Mouse (Mus musculus): ENCODE measurements around the gene Vezf1. TPM values are rescaled to one million over a fixed set of nuclear protein-coding genes. Genes with fewer than 3 reads are reported as not detected.
A peak's percentile ranks its signal among the peaks of the same experiment; 100 is the strongest.
"Not testable (repeated sequence)": the region's sequence is repeated elsewhere in the genome, so short reads cannot be mapped to it uniquely, and the experiment has no call there.

Gene Vezf1
- total RNA-seq (2022), result 10 to 100 TPM; 42.1 to 71.0 (median 59.4) TPM

DNA sequence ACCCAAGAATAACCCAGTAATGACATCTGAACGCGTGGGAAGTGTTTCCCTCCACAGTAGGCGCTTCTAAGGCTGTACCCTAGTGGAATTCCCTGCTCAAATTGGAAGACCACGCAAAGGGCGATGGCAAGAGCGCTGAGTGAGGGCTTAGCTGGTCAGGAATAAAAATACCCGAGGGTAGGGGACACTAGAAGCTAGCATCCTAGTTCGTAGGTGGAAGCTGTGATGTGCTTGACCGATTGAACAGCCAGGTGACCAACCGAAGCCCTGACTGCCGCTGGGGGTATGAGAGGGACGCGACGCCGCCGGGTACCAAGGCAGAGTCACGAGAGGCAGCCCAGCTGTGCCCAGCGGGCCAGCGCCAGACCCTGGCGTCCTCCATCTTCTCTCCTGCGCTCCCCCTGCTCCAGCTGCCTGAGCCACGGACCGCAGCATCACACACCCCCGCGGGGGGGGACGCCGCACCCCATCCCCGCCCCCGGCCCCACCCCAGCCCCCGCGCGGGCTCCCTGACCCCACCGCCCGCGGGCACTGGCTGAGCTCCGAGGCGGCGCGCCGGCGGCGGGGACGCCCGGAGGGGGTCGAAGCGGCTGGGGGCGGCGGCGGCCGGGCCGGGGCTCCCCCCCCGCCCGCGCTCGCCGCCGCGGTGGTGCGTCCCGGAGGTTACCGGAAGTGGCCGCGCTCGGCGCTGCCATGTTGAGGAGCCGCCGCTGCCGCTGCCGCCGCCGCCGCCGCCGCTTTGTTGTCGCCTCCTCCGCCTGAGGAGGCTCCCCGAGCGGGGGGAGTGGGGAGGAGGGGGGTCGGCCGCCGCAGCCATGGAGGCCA is at the start of gene Vezf1:
Vezf1 (plus strand) TSS at position 694 of the 825 bp plus-strand sequence.
- DNase-seq, result peak; percentile 61

DNA sequence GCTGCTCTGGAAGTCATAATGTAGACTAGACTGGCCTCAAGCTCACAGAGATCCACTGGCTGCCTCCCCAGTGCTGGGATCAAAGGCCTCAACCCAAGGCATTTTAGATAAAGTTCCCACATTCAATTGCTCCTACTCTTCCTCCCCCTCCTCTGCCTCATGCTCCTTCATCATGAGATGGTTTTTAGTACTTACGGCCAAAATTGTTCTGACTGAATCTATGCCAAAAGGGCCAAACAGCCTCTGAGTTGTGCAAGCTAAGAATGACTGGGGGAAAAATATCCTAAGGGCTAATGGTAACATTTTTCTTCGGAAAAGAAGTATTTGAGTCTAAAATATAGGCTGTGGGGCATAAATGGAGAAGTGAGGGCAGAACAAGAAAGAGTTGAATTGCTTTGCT is 44.1 kb upstream of the Vezf1 start:
- DNase-seq, result no peak

DNA sequence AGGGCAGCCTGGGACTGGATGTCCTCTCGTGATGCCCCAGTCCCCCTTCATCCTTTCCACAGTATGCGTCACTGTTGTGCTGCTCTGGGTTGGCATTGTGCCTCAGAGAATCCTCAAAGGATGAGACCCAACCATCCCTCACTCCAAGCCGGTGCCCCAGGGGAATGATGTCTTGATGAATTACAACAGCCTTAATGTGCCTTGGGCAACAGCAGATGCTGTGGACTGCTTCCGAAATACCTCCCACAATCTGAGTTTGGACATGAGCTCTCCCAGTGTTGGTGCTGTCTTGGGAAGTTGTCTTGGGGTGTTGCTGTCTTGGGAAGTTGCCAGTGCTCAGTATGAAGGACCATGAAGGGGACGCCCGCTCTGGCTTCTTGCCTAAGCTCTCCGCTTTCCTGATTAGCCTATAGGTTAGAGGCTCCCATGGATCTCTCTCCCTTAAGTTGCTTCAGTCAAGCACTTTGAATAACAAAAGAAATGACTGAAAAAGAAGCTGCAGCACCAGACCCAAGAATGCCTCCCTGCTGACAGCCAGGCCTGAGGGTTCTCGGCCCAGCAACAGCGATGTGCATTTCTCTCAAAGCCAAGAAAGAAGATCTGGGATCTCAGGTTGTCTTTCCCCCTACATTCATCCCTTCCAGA is 40.6 kb upstream of the Vezf1 start:
- DNase-seq, result no peak

DNA sequence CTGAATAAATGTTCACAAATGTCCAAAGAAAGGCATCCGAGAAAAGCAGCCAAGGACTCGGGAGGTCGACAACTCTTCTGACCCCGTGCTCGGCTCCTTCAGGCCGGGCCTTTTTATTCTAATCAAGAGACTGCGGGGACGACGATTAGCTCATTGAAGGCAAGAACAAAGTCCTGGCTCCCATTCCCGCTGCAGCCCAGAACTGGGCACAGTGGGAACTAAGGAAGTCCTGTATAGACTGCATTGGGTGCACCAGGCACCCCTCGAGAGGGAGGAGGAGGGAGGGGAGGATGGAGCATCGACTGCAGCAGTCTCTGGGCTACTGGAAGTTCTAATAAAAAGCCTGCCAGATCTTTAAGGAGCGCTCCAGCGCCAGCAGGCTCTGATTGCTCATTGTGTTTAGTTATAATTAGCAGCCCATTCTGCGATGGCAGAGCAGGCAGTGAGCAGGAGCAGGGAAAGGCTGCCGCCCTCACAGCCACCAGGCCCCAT is 39.8 kb upstream of the Vezf1 start:
- no peak for DNase-seq

DNA sequence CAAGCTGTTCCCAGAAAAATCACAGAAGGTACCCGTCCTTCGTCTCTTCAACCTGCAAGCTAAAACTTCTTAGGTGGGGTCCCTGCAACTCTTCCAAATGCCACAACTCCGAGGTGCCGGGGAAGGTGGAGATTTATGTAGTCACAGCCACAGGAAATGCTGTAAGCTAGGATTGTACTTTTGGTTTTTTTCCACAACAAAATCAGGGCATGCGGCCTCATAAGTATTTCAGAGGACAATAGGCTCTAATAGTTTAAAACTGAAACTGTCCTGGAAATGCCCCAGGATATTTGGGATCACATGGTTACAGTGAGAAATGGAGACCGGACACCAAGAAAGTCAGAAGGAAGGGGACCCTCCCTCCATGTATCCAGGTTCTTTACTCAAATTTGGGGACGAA is 37.9 kb upstream of the Vezf1 start:
- DNase-seq, result no peak

DNA sequence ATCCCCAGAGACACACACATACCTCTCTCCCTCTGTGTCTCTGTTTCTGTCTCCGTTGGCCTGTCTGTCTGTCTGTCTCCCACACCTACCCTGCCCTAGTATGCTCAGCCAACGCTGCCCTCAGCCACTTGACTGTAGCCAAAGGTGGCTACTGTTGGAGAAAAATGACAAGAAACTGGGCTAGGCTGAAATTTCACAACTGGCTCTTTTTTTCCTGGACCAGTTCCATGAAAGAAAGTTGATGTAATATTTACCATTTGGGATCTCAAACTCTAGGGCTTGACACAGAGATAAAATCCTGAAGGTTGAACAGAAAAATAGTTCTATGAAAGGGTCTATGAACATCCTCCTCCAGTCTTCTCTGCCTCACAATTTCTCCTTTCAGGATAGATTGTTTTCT is 37.2 kb upstream of the Vezf1 start:
- DNase-seq, result no peak

DNA sequence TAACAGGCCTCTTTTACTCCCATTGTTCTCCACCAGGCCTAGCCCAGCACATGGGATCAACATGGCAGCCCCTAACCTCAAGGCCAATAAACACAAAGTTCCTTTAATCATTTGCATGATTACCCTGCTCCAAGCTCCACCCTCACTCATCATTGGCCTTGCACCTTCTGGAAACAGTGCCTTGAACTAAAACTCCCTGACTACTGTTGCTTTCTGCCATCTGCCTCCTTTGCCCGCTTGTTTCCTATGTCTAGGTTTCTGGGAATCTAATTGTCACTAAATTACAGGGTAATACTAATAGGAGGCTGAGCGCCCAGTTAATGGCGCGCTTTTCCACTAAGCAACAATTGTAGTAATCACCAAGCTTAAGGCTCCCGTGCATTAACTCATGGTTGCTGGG is 36.3 kb upstream of the Vezf1 start:
- no peak for DNase-seq

DNA sequence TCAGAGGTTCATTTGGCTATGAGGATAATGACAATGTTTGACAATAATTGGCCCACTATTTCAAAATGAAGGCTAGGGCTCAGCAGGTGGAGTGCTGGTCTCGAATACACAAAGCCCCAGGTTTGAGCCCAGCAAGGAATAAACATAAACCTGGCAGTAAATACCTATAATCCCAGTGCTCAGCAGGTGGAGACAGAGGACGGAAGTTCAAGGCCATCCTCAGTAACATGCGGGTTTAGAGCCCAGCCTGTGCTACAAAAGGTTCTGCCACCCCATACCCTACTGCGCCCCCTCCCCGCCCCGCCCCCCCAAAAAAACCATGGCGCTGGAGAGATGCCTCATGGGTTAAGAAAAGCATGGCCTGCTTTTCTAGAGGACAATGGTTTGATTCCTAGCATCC is 32.1 kb upstream of the Vezf1 start:
- no peak for DNase-seq

DNA sequence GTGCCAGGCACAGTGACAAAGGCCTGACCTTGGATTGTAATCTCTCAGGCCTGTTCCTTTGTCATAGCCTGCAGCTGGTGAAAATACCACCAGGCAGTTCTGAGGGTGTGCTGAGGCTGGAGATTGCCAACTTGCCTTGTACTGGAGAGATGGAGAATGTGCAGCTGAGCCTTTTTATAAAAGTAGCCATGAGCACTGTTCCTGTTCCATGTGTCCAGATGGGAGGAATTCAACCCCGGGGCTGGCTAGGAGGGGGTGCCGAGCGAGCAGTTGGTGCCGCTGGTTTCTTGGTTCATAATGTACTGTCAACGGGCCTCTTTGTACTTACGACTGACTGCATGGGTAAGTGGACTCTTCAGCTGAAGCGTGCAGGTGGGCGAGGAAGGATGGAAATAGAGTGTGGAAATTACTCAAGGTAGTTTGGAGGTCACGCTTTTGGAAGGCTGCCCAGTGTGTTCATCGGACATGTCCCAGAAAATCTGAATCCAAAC is 31.3 kb upstream of the Vezf1 start:
- no peak for DNase-seq

DNA sequence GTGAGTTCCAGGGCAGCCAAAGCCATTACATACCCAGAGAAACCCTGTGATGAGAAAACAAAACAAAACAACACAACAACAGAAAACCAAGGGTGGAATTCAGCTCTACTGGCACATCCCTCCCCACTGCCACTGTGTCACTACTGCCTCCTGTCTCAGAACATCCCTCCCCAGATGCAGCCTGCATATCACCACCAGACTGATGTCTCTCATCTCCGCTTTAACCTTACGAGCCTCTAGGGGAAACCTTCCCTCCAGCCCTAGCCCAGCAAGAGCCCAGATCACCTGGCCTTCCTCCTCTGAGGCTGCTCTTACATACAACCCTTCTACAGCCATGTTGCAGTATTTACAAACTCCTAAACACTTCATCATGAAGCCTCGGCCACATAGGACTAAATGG is 30.7 kb upstream of the Vezf1 start:
- DNase-seq, result no peak

DNA sequence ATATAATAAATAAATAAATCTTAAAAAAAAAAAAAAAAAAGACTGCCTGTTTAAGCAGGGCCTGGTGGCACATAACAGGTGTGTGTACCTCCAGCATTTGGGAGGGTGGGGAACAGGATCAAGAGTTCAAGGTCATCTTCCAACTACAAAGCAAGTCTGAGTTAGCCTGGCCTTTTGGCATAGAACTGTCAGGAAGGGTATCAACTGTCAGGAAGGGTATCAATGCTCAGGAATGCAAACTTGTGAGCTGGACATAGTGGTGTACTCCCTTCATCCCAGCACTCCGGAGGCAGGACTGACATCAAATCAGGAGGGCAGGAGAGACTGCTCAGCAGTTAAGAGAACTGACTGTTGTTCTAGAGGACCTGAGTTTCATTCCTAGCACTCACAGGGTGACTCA is 29.0 kb upstream of the Vezf1 start:
- no peak for DNase-seq

DNA sequence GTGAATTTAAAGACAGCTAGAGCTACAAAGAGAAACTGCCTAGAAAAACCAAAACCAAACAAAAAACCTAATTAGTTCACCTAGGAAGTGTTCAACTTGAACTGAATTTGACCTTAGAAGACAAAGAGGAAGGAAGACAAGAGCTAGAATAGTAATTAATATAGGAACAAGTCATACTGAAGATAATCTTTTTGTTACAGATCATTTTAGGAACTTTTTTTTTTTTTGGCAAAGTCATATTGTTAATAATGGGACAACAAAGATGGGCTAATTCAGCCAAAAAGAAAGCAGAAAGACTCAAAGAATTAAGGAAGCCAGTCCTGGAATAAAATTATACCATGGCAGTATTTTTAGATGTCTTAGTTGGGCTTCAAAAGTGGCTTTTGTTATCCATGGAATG is 23.8 kb upstream of the Vezf1 start:
- DNase-seq, result no peak

DNA sequence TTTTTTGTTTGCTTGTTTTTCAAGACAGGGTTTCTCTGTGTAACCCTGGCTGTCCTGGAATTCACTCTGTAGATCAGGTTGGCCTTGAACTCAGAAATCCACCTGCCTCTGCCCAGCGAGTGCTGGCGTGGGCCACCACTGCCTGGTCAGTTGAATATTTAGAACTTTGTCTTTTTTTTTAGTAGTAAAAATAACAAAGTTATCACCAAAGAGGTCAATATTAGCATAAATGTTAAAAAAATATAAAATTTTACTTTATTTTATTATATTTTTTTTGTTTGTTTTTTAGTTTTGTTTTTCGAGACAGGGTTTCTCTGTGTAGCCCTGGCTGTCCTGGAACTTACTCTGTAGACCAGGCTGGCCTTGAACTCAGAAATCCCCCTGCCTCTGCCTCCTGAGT is 22.9 kb upstream of the Vezf1 start:
- not testable (repeated sequence) for DNase-seq

DNA sequence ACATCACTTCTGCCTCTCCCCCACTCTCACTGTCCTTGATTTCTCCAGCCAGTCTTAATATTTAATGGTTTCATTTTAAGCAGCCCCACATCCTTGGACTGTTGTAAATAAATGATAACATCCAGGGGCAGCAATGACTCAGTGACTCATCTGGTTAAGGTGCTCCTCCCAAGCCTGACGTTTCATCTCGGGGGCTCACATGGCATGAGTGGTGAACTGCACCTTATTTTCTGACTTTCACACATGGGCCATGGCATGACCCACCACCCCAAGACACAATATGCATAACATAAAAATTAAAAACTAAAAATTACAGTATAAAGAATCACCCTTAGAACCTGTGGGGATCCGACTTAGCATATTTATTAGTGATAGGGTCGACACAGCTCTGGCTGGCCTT is 22.2 kb upstream of the Vezf1 start:
- no peak for DNase-seq

DNA sequence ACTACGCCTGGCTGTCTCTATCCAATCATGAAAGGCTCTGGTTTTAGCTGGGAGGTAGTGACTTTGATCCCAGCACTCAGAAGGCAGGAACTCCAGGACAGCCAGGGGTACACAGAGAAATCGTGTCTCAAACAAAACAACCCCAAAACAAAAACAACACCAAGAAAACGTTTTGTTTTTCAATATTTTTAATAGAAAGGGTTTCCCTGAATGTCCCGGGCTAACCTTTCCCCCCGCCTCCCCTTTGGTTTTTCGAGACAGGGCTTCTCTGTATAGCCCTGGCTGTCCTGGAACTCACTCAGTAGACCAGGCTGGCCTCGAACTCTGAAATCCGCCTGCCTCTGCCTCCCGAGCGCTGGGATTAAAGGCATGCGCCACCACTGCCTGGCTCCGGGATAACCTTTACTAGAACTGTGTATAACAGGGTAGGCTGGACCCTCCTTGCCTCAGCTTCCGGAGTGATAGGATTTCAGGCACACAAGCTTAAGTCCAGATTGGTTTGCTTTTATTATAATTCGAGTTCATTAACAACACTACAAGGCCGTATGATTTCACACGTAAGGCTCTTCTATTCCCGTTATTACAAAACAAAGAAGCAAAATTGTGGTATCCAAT is 21.6 kb upstream of the Vezf1 start:
- no peak for DNase-seq

DNA sequence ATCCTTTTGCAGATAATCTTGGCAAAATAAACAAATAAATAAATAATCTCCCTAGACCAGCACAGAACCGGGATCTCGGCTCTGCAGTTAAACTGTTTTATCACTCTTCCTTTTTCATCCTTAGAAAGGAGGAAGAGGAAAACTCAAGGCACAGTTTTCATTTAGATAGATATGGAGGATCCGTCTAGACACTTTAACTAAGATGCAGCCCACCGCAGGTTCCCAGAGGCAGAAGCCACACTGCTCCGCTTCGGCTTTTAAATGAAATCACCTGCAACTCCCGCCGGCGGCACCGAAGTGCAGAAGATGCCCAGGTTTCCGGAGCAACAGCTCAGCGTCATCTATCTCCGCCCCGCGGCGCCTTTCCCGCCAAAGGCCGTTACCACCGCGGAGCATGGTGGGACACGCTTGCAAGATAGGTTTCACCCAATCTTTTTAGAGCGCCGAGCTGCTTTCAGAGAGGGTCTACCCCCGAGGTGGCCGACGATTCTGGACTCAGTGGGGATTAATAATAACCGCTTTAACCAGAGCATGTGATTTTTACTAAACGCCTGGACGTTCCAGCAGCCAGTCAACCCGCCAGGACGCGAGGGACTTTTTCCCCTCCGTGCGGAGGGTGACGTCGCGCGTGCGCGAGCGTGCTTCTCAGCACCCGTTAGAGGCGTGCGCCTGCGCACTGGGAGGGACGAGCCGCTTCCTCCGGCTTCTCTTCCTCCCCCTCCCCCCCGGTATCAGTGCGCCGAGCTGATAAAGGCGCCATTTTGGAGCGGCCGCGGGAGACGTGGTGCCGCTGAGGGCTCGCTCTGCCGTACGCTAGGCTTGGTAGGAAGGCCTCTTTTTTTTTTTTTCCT is 20.9 kb upstream of the Vezf1 start, which contains the start of gene Srsf1:
Srsf1 (plus strand) TSS at position 430 of the 851 bp plus-strand sequence.
- DNase-seq, result peak; percentile 96

DNA sequence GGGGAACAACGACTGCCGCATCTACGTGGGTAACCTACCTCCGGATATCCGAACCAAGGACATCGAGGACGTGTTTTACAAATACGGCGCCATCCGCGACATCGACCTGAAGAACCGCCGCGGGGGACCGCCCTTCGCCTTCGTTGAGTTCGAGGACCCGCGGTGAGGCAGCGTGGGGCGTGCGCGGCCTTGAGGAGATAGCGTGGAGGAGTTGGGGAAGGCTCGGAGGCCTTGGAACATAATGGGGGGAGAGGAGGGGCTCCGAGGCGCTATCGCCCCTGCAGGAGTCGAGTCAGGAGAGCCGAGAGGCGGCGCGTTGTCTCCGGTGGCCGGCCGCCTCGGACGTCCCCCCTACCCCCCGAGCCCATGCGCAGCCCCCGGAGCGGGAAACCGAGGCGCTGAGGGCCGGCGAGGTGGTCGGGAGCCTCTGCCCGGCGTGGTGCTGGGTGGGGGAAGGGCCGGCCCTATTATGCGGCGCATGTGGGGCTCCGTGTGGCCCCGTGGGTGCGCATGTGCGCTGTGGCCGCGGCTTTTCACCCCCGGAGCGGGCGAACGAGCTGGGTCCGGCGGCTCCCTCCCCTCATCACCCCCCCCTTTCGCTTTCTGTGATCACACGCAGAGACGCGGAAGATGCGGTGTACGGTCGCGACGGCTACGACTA is 20.1 kb upstream of the Vezf1 start:
- peak; percentile 63 for DNase-seq

DNA sequence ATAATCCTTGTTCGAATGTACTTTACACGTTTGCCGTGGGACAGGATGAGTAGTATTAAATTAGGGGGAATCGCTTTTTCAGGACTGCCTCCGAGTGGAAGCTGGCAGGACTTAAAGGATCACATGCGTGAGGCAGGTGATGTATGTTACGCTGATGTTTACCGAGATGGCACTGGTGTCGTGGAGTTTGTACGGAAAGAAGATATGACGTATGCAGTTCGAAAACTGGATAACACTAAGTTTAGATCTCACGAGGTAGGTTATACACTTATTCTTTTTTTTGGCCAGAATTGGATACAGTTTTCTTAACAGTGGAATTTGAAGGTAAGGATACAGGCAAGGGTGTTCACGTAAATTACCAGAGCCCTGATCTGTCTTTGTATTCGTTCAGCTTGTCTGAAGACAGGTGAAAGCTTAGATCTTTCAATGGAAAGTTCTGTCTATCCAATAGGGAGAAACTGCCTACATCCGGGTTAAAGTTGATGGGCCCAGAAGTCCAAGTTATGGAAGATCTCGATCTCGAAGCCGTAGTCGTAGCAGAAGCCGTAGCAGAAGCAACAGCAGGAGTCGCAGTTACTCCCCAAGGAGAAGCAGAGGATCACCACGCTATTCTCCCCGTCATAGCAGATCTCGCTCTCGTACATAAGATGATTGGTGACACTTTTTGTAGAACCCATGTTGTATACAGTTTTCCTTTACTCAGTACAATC is 19.0 kb upstream of the Vezf1 start:
- DNase-seq, result no peak

DNA sequence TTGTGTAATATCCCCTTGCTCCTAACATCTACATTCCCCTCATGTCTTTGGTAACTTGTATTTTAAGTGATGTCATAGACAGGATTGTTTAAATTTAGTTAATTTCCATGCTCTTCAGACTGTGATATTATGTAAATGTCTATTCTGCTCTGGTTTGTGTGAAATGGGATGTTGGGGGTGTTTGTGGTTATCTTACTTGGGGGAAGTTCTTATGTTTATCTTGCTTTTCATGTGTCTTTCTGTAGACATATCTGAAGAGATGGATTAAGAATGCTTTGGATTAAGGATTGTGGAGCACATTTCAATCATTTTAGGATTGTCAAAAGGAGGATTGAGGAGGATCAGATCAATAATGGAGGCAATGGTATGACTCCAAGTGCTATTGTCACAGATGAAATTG is 18.3 kb upstream of the Vezf1 start:
- no peak for DNase-seq

DNA sequence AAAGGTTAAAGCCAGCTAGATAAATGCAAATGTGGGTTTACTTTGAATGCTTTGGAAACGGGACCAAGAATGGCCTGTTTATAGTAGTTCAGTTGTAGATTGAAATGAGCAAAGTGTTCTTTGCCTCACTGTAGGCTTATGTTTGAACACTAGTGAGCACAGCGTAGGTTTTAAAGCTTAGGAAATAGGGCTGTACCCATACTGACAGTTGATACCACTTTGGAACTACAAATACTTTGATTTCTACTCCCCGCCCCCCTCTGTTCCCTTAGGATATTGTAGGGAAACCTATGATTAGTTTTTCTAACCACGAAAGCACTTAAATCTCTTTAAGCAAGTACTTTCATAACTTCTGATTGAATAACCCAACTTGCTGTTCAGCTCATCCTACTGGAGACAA is 15.4 kb upstream of the Vezf1 start:
- DNase-seq, result no peak

DNA sequence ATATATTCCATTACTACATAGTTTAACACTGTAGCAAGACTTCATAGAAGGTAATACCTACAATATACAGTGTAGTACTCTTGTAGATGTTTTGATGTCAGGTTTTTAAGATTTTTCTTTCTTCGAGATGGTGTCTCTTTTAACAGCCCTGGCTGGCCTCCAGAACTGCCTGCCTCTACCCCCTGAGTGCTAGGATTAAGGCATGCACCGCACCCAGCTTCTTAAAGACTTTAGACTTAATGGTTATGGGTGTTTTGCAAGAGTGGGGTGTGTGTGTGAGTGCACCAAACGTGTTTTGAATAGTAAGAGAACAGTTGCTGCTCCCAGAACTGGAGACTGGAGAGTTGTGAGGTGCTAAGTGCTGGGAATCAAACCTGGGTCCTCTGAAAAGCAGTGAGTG is 14.3 kb upstream of the Vezf1 start:
- no peak for DNase-seq

Measured in adrenal gland, adult 8-10 months (tissue).